Mouse (Mus musculus) stomach, postnatal 0 days (tissue): ENCODE measurements around the gene Klk1b3.

Experiments used
- CTCF ChIP-seq: IDR thresholded peaks from 2 replicates; pipeline ENCODE4 v1.5.1; 2016; ENCODE audit warnings: antibody characterized with exemption, low read depth, mild to moderate bottlenecking, moderate library complexity
- EP300 ChIP-seq: optimal IDR thresholded peaks from 2 replicates; pipeline ENCODE3; 2016; ENCODE audit warnings: antibody characterized with exemption

GRCm38 (mm10) chr7:44246055-44246983 lies 48.3 kb downstream of the Klk1b3 start, which contains the start of the genes 1700028J19Rik and 2410002F23Rik:
- no peak for TF ChIP-seq CTCF
- TF ChIP-seq EP300: peak; percentile 93
